Mouse (Mus musculus): ENCODE measurements around the gene Isg20. TPM values are rescaled to one million over a fixed set of nuclear protein-coding genes. Genes with fewer than 3 reads are reported as not detected.

The Isg20 gene
- total and polyA plus RNA-seq, 3 experiments: 63.1 to 240 (median 105) TPM

GRCm38 (mm10) chr7:78884139-78884538 lies 29.1 kb upstream of the Isg20 start:
- no peak for DNase-seq (ENCODE audit: low read depth, low spot score)
- H3K27me3 ChIP-seq (ENCODE audit: control insufficient read depth in 1 of 2, insufficient read depth in 2 of 2, low read length in 2 of 2): peaks cover 3 to 6% of the 10 kb centered on the region in 2 experiments; a peak in 3 of 4 replicates
- H3K4me3 ChIP-seq (ENCODE audit: control insufficient read depth in 1 of 2, insufficient read depth in 1 of 2, low read depth in 2 of 2, low read length in 2 of 2): no peak overlapping the region
- H3K36me3 ChIP-seq (ENCODE audit: control insufficient read depth in 1 of 2, insufficient read depth in 2 of 2, low read length in 2 of 2): no peaks in the 10 kb centered on the region
- no peak overlapping the region for H3K9ac ChIP-seq (ENCODE audit: control insufficient read depth, low read depth, low read length, poor library complexity, severe bottlenecking)
- TF ChIP-seq RCOR1 (IDR thresholded peaks at IDR 0.05; ENCODE audit: low read depth, low read length) (no peak), USF2 (IDR thresholded peaks at IDR 0.05; ENCODE audit: borderline replicate concordance in 1 of 2, insufficient read depth in 1 of 2, low read depth in 1 of 2, low read length in 2 of 2) (no peak), UBTF (IDR thresholded peaks at IDR 0.05; ENCODE audit: borderline replicate concordance, insufficient read depth, low read depth, low read length) (no peak), ELF1 (IDR thresholded peaks at IDR 0.05; ENCODE audit: low read depth, low read length) (no peak), CHD1 (IDR thresholded peaks at IDR 0.05; ENCODE audit: low read depth, low read length) (no peak)
- no peaks in the 10 kb centered on the region for H3K9me3 ChIP-seq (replicated peaks; ENCODE audit: insufficient read depth, low read length)
- no peak overlapping the region for H3K27ac ChIP-seq (ENCODE audit: control insufficient read depth, low read depth, low read length)
- H3K79me2 ChIP-seq (ENCODE audit: control insufficient read depth, insufficient read depth, low read length, poor library complexity): no peaks in the 10 kb centered on the region
- no peaks in the 10 kb centered on the region for H3K4me1 ChIP-seq (ENCODE audit: control insufficient read depth in 1 of 2, insufficient read depth in 2 of 2, low read length in 2 of 2)

DNA sequence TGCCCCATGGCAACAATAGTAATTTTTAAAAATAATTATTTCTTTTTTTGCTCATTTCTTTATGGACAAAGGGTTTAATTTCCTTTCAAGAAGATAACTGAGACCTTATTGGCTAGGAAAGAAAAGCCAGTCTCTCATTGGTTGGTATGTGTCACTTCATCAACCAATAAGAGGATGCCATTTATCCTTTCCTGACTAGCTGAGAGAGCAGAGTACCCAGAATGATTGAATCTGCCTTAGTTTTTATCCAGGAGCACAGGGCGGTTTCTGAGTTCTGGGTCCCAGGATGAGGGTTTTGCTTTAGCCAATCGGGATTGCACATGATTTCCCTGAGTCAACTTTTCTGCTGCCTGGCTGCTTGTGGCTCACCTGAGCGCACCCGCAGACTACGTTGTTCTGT lies 27.8 kb upstream of the Isg20 start:
- peaks cover under 1 to 3% of the 10 kb centered on the region in 2 experiments; a peak in 3 of 4 replicates for H3K27me3 ChIP-seq (ENCODE audit: control insufficient read depth in 1 of 2, insufficient read depth in 2 of 2, low read length in 2 of 2)

GRCm38 (mm10) chr7:78886496-78886895 lies 26.7 kb upstream of the Isg20 start:
- Histone ChIP-seq H3K27me3 (ENCODE audit: control insufficient read depth in 1 of 2, insufficient read depth in 2 of 2, low read length in 2 of 2) (no peaks in the 10 kb centered on the region; a peak in 1 of 4 replicates), H3K4me1 (ENCODE audit: control insufficient read depth in 1 of 2, insufficient read depth in 2 of 2, low read length in 2 of 2) (no peaks in the 10 kb centered on the region)

More for the DNA sequence above, 27.8 kb upstream of the Isg20 start:
- no peak for DNase-seq (ENCODE audit: low read depth, low spot score)
- H3K36me3 ChIP-seq (ENCODE audit: control insufficient read depth in 1 of 2, insufficient read depth in 2 of 2, low read length in 2 of 2): no peaks in the 10 kb centered on the region
- no peak overlapping the region for H3K9ac ChIP-seq (ENCODE audit: control insufficient read depth, low read depth, low read length, poor library complexity, severe bottlenecking)
- TF ChIP-seq GABPA (IDR thresholded peaks at IDR 0.05; ENCODE audit: low read depth, low read length): no peak
- no peak for TF ChIP-seq RCOR1 (IDR thresholded peaks at IDR 0.05; ENCODE audit: low read depth, low read length)
- no peak for TF ChIP-seq SIN3A (IDR thresholded peaks at IDR 0.05; ENCODE audit: low read length)
- no peak for TF ChIP-seq TBP (IDR thresholded peaks at IDR 0.05; ENCODE audit: low read depth, low read length)
- no peak for TF ChIP-seq ZC3H11A (IDR thresholded peaks at IDR 0.05; ENCODE audit: low read depth, low read length)
- TF ChIP-seq UBTF (IDR thresholded peaks at IDR 0.05; ENCODE audit: borderline replicate concordance, insufficient read depth, low read depth, low read length): no peak
- no peak for TF ChIP-seq MYB (IDR thresholded peaks at IDR 0.05; ENCODE audit: low read depth, low read length)
- TF ChIP-seq NELFE (IDR thresholded peaks at IDR 0.05; ENCODE audit: low read depth, low read length): no peak
- TF ChIP-seq ETS1 (IDR thresholded peaks at IDR 0.05; ENCODE audit: low read depth, low read length): no peak
- no peak for TF ChIP-seq GATA1 (IDR thresholded peaks at IDR 0.05; ENCODE audit: low read depth, low read length)
- TF ChIP-seq POLR2AphosphoS2 (IDR thresholded peaks at IDR 0.05; ENCODE audit: low read length): no peak
- TF ChIP-seq TCF12 (IDR thresholded peaks at IDR 0.05; ENCODE audit: low read depth, low read length): no peak
- TF ChIP-seq MAZ (IDR thresholded peaks at IDR 0.05; ENCODE audit: low read depth, low read length): no peak
- TF ChIP-seq KAT2A (conservative IDR thresholded peaks at IDR 0.05; ENCODE audit: low read depth, low read length): no peak
- no peak overlapping the region for H3K27ac ChIP-seq (ENCODE audit: control insufficient read depth, low read depth, low read length)
- no peaks in the 10 kb centered on the region for H3K9me3 ChIP-seq (replicated peaks; ENCODE audit: insufficient read depth, low read length)
- H3K4me3 ChIP-seq (ENCODE audit: control insufficient read depth in 1 of 2, insufficient read depth in 1 of 2, low read depth in 2 of 2, low read length in 2 of 2): no peak overlapping the region
- no peaks in the 10 kb centered on the region for H3K79me2 ChIP-seq (ENCODE audit: control insufficient read depth, insufficient read depth, low read length, poor library complexity)
- no peaks in the 10 kb centered on the region for H3K4me1 ChIP-seq (ENCODE audit: control insufficient read depth in 1 of 2, insufficient read depth in 2 of 2, low read length in 2 of 2)

More at GRCm38 (mm10) chr7:78886496-78886895, 26.7 kb upstream of the Isg20 start:
- TF ChIP-seq KAT2A (conservative IDR thresholded peaks at IDR 0.05; ENCODE audit: low read depth, low read length): no peak
- no peak for TF ChIP-seq HCFC1 (IDR thresholded peaks at IDR 0.05; ENCODE audit: low read depth, low read length)
- TF ChIP-seq CHD2 (IDR thresholded peaks at IDR 0.05; ENCODE audit: low read length): no peak
- TF ChIP-seq POLR2A (IDR thresholded peaks at IDR 0.05; ENCODE audit: control insufficient read depth in 1 of 2, insufficient read depth in 1 of 2, low read depth in 1 of 2, low read length in 2 of 2, poor library complexity in 1 of 2): no peak
- no peak for TF ChIP-seq POLR2AphosphoS2 (IDR thresholded peaks at IDR 0.05; ENCODE audit: low read length)
- TF ChIP-seq POLR2AphosphoS5 (IDR thresholded peaks at IDR 0.05; ENCODE audit: borderline replicate concordance, low read depth, low read length): no peak
- TF ChIP-seq TBP (IDR thresholded peaks at IDR 0.05; ENCODE audit: low read depth, low read length): no peak
- TF ChIP-seq ZNF384 (IDR thresholded peaks at IDR 0.05; ENCODE audit: low read depth, low read length): no peak
- no peak for TF ChIP-seq MAZ (IDR thresholded peaks at IDR 0.05; ENCODE audit: low read depth, low read length)
- no peak for TF ChIP-seq USF1 (IDR thresholded peaks at IDR 0.05; ENCODE audit: low read depth, low read length)
- no peak for TF ChIP-seq MYC (IDR thresholded peaks at IDR 0.05; ENCODE audit: low read depth, low read length)
- TF ChIP-seq TAL1 (IDR thresholded peaks at IDR 0.05; ENCODE audit: low read length): no peak
- Histone ChIP-seq H3K4me3 (ENCODE audit: control insufficient read depth in 1 of 2, insufficient read depth in 1 of 2, low read depth in 2 of 2, low read length in 2 of 2) (no peak overlapping the region), H3K27ac (ENCODE audit: control insufficient read depth, low read depth, low read length) (no peak overlapping the region), H3K9ac (ENCODE audit: control insufficient read depth, low read depth, low read length, poor library complexity, severe bottlenecking) (no peak overlapping the region), H3K36me3 (ENCODE audit: control insufficient read depth in 1 of 2, insufficient read depth in 2 of 2, low read length in 2 of 2) (no peaks in the 10 kb centered on the region), H3K9me3 (replicated peaks; ENCODE audit: insufficient read depth, low read length) (no peaks in the 10 kb centered on the region), H3K79me2 (ENCODE audit: control insufficient read depth, insufficient read depth, low read length, poor library complexity) (no peaks in the 10 kb centered on the region)
- DNase-seq (ENCODE audit: low read depth, low spot score): no peak
